Mouse (Mus musculus) myocyte (in vitro differentiated cells): ENCODE measurements at regions not wholly inside any gene's neighbourhood (a gene's known extent, or its start where the extent isn't known, plus 50 kb on each side); places are given as distances from the start of the nearest gene placed in this dataset.

Experiments
- H3K27me3 ChIP-seq: one replicate; pipeline ENCODE4 v1.6.1; 2011; ENCODE audit not compliant: control insufficient read depth, insufficient read depth, insufficient read length
- H3K36me3 ChIP-seq: one replicate; pipeline ENCODE4 v1.6.1; 2011; ENCODE audit not compliant: control insufficient read depth, insufficient read depth
- H3K4me2 ChIP-seq: one replicate; pipeline ENCODE4 v1.6.1; 2011; ENCODE audit warnings: low read depth, control low read depth
- H3K4me3 ChIP-seq: one replicate; pipeline ENCODE4 v1.5.1; 2011; ENCODE audit warnings: mild to moderate bottlenecking, control low read depth, moderate library complexity
- H3K79me2 ChIP-seq: one replicate; pipeline ENCODE4 v1.6.1; 2011; ENCODE audit not compliant: control insufficient read depth, insufficient read depth
- H3ac ChIP-seq: one replicate; pipeline ENCODE4 v1.6.1; 2011; ENCODE audit not compliant: control insufficient read depth, insufficient read length
- CEBPB ChIP-seq: IDR thresholded peaks from 2 replicates; pipeline ENCODE4 v1.6.1; 2011; ENCODE audit warnings: mild to moderate bottlenecking, moderate library complexity; ENCODE audit not compliant: poor library complexity, insufficient read depth, severe bottlenecking
- E2F4 ChIP-seq: IDR thresholded peaks from one replicate; pipeline ENCODE4 v1.6.1; 2011; ENCODE audit warnings: mild to moderate bottlenecking, control low read depth, moderate library complexity; ENCODE audit not compliant: insufficient read depth
- MAX ChIP-seq: IDR thresholded peaks from one replicate; pipeline ENCODE4 v1.6.1; 2011; ENCODE audit warnings: low read depth, mild to moderate bottlenecking, control low read depth
- MYOD1 ChIP-seq, 3 experiments: IDR thresholded peaks; one replicate each; pipeline ENCODE4 v1.6.1; 2011; ENCODE audit warnings: control low read depth in 2 of 3, low read depth in 2 of 3, mild to moderate bottlenecking in 2 of 3, moderate library complexity in 1 of 3; ENCODE audit not compliant: insufficient read length in 2 of 3, control insufficient read depth in 1 of 3
- MYOG ChIP-seq, 3 experiments: IDR thresholded peaks; one replicate each; pipeline ENCODE4 v1.6.1; 2011; ENCODE audit warnings: control low read depth in 2 of 3, low read depth in 2 of 3, mild to moderate bottlenecking in 2 of 3; ENCODE audit not compliant: insufficient read length in 2 of 3, control insufficient read depth in 1 of 3, insufficient read depth in 1 of 3
- POLR2A ChIP-seq: IDR thresholded peaks from one replicate; pipeline ENCODE4 v1.6.1; 2011; ENCODE audit warnings: low read depth, mild to moderate bottlenecking, control low read depth, moderate library complexity; ENCODE audit not compliant: insufficient read length
- POLR2AphosphoS2 ChIP-seq: IDR thresholded peaks from one replicate; pipeline ENCODE4 v1.6.1; 2011; ENCODE audit warnings: low read depth, control low read depth; ENCODE audit not compliant: insufficient read length
- REST ChIP-seq: IDR thresholded peaks from one replicate; pipeline ENCODE4 v1.6.1; 2011; ENCODE audit warnings: mild to moderate bottlenecking, control low read depth, moderate library complexity; ENCODE audit not compliant: insufficient read depth, insufficient read length
- SRF ChIP-seq: IDR thresholded peaks from one replicate; pipeline ENCODE4 v1.6.1; 2011; ENCODE audit warnings: low read depth; ENCODE audit not compliant: control insufficient read depth, insufficient read length
- TCF12 ChIP-seq: IDR thresholded peaks from one replicate; pipeline ENCODE4 v1.6.1; 2011; ENCODE audit warnings: mild to moderate bottlenecking, control low read depth; ENCODE audit not compliant: poor library complexity, insufficient read depth, severe bottlenecking
- TCF3 ChIP-seq: IDR thresholded peaks from one replicate; pipeline ENCODE4 v1.6.1; 2011; ENCODE audit warnings: low read depth, control low read depth; ENCODE audit not compliant: insufficient read length
- USF1 ChIP-seq: IDR thresholded peaks from one replicate; pipeline ENCODE4 v1.6.1; 2011; ENCODE audit warnings: low read depth, mild to moderate bottlenecking, control low read depth, moderate library complexity

DNA sequence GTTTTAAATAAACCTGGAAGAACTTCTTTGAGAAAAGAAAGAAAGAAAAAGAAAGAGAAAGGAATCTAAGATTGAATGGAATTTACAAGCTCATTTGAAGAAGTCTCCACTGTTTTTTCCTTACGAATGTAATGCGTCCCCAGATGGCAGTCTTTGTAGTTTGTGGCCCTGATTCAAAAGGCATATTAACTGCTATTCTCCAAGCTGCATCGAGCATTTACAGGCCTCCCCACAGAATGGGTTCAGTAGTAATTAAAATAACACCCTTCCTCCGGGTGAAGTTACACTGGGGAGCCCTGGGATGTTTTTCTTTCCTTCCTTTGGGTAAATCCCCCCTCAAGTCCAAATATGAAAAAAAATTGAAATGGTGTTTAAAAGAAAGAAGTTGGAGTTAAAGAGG is 211.2 kb upstream of the Ferd3l start:
- Histone ChIP-seq H3K27me3 (no peaks in the 10 kb centered on the region), H3K4me3 (no peak overlapping the region), H3K4me2 (no peak overlapping the region), H3ac (no peak overlapping the region), H3K36me3 (no peaks in the 10 kb centered on the region), H3K79me2 (no peaks in the 10 kb centered on the region)
- TF ChIP-seq TCF12 (no peak), MYOD1 (IDR thresholded peaks at IDR 0.05; ENCODE audit: control insufficient read depth in 1 of 3, insufficient read length in 2 of 3, low read depth in 2 of 3) (no peak), CEBPB (no peak), TCF3 (no peak), POLR2A (no peak), SRF (no peak), REST (no peak), E2F4 (no peak), MAX (no peak), POLR2AphosphoS2 (no peak), MYOG (IDR thresholded peaks at IDR 0.05; ENCODE audit: control insufficient read depth in 1 of 3, insufficient read depth in 1 of 3, insufficient read length in 2 of 3, low read depth in 2 of 3) (no peak), USF1 (no peak)

DNA sequence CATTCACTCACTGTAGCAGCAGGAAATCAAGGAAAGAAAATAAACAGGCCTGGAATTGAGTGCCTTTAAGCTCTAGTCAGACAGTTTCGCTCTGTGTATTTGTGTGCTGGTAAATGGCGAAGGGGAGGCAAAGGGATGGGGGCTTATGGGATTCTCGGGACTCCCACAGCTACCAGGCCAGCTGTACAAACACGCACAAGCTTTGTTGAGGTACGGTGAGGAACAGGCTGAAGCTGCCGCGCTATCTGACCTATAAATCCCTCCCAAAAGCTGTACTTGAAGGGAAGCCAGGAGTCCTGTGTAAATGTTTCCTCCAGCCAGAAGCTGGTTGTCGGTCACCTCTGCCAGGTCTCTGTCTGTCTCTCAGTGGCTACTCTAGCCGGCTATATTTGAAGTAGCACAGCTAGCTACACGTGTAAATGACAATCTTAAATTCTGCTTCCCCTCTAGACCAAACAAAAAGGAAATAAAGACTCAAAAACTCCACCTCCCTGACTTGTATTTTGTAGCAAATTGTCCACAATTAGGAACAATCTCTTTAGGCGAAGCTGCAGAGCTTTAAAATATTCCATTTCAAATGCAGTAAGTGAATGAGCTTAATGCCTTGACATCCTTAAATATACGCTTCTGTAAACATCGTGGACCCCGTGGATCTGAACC is 210.5 kb upstream of the Ferd3l start:
- H3K4me2 ChIP-seq, result no peak overlapping the region
- H3K27me3 ChIP-seq, result no peaks in the 10 kb centered on the region
- H3K36me3 ChIP-seq, result no peaks in the 10 kb centered on the region
- H3K79me2 ChIP-seq, result no peaks in the 10 kb centered on the region
- no peak overlapping the region for H3K4me3 ChIP-seq
- no peak overlapping the region for H3ac ChIP-seq
- no peak for TF ChIP-seq TCF12
- TF ChIP-seq REST, result no peak
- TF ChIP-seq E2F4, result no peak
- no peak for TF ChIP-seq POLR2AphosphoS2
- no peak for TF ChIP-seq MAX
- no peak for TF ChIP-seq CEBPB
- TF ChIP-seq MYOG (IDR thresholded peaks at IDR 0.05; ENCODE audit: control insufficient read depth in 1 of 3, insufficient read depth in 1 of 3, insufficient read length in 2 of 3, low read depth in 2 of 3), result no peak
- TF ChIP-seq MYOD1 (IDR thresholded peaks at IDR 0.05; ENCODE audit: control insufficient read depth in 1 of 3, insufficient read length in 2 of 3, low read depth in 2 of 3), result no peak
- no peak for TF ChIP-seq POLR2A
- TF ChIP-seq SRF, result no peak
- TF ChIP-seq USF1, result no peak
- no peak for TF ChIP-seq TCF3

DNA sequence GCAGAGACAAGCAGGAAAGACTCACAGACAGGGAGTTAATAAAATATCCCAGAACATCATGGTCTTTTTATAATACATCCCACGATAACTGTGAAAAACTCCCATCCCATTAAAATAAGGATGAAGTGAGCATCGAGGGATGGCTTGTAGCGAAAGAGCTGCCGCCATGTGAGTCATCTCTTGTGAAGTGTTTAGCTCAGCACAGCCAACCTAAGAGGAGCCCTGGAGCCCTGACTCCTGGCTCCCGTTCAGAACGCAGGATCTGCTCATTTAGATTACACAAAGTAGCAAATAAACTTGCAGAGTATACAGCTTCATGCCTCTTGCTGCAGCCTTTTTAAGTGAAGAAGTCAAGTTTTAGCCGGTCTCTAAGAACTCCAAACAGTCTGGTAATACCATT is 209.2 kb upstream of the Ferd3l start:
- no peak overlapping the region for H3K4me2 ChIP-seq
- H3K27me3 ChIP-seq, result no peaks in the 10 kb centered on the region
- H3K36me3 ChIP-seq, result no peaks in the 10 kb centered on the region
- no peak overlapping the region for H3ac ChIP-seq
- no peak for TF ChIP-seq TCF12
- no peak for TF ChIP-seq MYOD1 (IDR thresholded peaks at IDR 0.05; ENCODE audit: control insufficient read depth in 1 of 3, insufficient read length in 2 of 3, low read depth in 2 of 3)
- no peak for TF ChIP-seq USF1
- TF ChIP-seq MYOG (IDR thresholded peaks at IDR 0.05; ENCODE audit: control insufficient read depth in 1 of 3, insufficient read depth in 1 of 3, insufficient read length in 2 of 3, low read depth in 2 of 3), result no peak
- no peak for TF ChIP-seq POLR2A
- TF ChIP-seq E2F4, result no peak
- no peaks in the 10 kb centered on the region for H3K79me2 ChIP-seq
- no peak overlapping the region for H3K4me3 ChIP-seq

DNA sequence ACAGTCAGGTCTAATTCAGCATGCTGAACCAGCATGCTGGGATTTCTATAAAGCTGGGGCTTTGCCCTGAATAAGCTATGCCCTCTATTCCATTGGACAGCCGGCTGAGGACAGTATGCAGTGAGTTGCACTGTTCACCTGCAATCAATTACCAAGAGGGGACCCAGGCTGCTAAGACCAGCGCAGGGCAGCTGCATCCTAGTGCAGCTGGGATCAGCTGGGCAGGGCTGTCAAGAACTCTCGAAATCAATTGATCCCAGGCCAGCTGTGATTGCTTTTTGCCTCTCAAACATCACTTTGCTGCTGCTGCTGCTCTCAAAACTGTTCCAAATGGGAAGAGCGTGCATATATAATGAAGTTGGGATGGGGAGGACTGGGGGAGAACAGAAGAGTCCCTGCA is 196.3 kb upstream of the Ferd3l start:
- Histone ChIP-seq H3K36me3 (no peaks in the 10 kb centered on the region), H3ac (no peak overlapping the region), H3K4me2 (no peak overlapping the region), H3K79me2 (no peaks in the 10 kb centered on the region), H3K4me3 (no peak overlapping the region), H3K27me3 (no peaks in the 10 kb centered on the region)
- no peak for TF ChIP-seq MYOG (IDR thresholded peaks at IDR 0.05; ENCODE audit: control insufficient read depth in 1 of 3, insufficient read depth in 1 of 3, insufficient read length in 2 of 3, low read depth in 2 of 3)
- TF ChIP-seq TCF12, result no peak
- no peak for TF ChIP-seq POLR2A
- no peak for TF ChIP-seq USF1
- TF ChIP-seq CEBPB, result no peak
- no peak for TF ChIP-seq REST
- no peak for TF ChIP-seq E2F4
- TF ChIP-seq MAX, result no peak
- no peak for TF ChIP-seq TCF3
- no peak for TF ChIP-seq MYOD1 (IDR thresholded peaks at IDR 0.05; ENCODE audit: control insufficient read depth in 1 of 3, insufficient read length in 2 of 3, low read depth in 2 of 3)
- TF ChIP-seq POLR2AphosphoS2, result no peak
- no peak for TF ChIP-seq SRF

DNA sequence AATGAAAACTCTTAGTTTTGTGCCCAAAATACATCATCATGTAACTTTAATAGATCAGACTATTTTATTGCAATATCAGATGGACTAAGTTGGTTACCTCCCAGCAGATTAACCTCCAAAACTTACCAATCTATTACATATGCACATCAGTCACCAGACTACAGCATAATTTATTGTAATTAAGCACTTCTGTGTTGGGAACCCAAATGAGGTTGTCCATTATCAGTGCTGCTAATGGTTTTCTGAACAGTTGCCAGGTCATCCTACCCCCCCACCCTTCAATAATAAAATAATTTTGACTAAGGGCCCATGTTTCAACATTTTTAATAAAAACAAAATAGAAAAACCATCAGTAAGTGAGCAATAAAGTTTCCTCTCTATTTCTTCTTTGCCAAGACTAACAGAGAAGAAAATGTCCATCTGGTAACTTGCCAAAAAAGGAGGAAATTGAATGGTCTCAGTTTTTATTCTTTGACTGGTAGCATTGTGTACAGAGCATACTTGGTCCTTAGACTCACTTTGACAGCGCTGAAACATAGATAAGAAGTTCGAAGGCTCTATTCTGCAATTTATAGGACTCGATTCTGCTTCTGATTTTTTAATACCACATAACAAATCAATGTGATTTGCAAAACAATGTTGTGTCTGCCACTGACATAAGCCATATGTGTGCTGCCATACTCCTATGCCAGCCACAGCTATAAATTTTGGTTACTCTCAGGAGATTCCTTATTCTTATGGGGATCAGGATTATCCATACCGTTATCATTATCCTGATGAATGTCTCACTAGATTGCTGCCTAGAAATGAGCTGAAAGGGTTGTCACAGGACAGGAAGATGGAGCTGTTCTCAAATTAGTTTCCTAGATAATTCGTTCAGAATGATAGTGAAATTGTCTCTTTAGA is 152.4 kb upstream of the Ferd3l start:
- Histone ChIP-seq H3K27me3 (no peaks in the 10 kb centered on the region), H3K36me3 (no peaks in the 10 kb centered on the region), H3K79me2 (no peaks in the 10 kb centered on the region), H3K4me3 (no peak overlapping the region), H3K4me2 (no peak overlapping the region), H3ac (no peak overlapping the region)
- TF ChIP-seq TCF12 (no peak), E2F4 (no peak), REST (no peak), POLR2A (no peak), MAX (no peak), MYOG (IDR thresholded peaks at IDR 0.05; ENCODE audit: control insufficient read depth in 1 of 3, insufficient read depth in 1 of 3, insufficient read length in 2 of 3, low read depth in 2 of 3) (no peak), USF1 (no peak), SRF (no peak), TCF3 (no peak), POLR2AphosphoS2 (no peak), CEBPB (no peak)
